30 mouse cellular contexts compared by ENCODE assay signal in the genomic region with DNA sequence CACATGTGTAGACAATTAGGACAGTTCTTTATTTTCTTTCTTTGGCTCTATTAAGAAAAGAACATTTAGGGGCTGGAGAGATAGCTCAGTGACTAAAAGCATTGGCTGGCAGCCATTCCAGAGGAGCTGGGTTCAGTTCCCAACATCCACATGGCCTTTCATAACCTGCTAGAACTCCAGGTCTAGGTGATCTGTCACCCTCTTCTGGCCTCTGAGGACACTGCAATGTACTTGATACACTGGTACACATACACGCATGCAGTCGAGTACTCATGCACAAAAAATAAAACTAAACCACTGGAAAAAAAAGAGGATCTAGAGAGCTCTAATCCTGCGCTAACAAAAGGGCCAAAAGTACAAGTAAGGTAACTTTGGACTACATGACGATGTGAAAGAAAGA.
DNase-seq lines count a peak whose midpoint lies in the region; ATAC-seq and TF ChIP-seq lines count a peak whose summit lies in the region.
"Had no signal": no experiment of that assay in that cellular context is flagged by ENCODE, and none has a peak within 500 bp of the region (broad histone marks: within the 10 kb centered on the region; RNA-seq: fewer than 3 reads in every experiment).

No protein-coding gene starts in this region.

- DNase-seq in liver, embryonic 14.5 days (ENCODE audit: low read depth in 3 of 3, low spot score in 3 of 3), result no peak
- DNase-seq in 416B (ENCODE audit: low read depth) (peak; percentile 24), A20 (ENCODE audit: low read depth, low spot score) (peak; percentile 10), ZHBTc4 (ENCODE audit: low read depth, low spot score) (peak; percentile 36)
- no peak for DNase-seq in cerebellum, adult 2 months
- DNase-seq in layer of hippocampus, adult 18-20 months (ENCODE audit: low spot score in 2 of 2), result no peak
- DNase-seq: adrenal gland, postnatal 14 days; cerebellum, adult 8-10 months; gastrocnemius, postnatal 25 days; heart, adult 18-20 months; heart, postnatal 14 days; kidney, adult 2 months; kidney, postnatal 14 days; layer of hippocampus, postnatal 36 days; liver, embryonic 13.5 days; lung, postnatal 10 days; right cerebral cortex, adult 18-20 months; right cerebral cortex, postnatal 4 days; thymus, adult 18-20 months; thymus, postnatal 36 days had no signal

- H3K4me2 ChIP-seq in liver, embryonic 14.5 days (ENCODE audit: low read depth), result no peak overlapping the region
- H3K4me2 ChIP-seq in liver, embryonic 12.5 days, result no peak overlapping the region
- H3K4me2 ChIP-seq: forebrain, embryonic 15.5 days; heart, embryonic 13.5 days; limb, embryonic 12.5 days; liver, embryonic 13.5 days; midbrain, embryonic 13.5 days; neural tube, embryonic 13.5 days had no signal

- H3K27me3 ChIP-seq in liver, embryonic 14.5 days (ENCODE audit: control insufficient read depth, insufficient read depth, low read length), result no peaks in the 10 kb centered on the region
- H3K27me3 ChIP-seq in liver, embryonic 12.5 days (replicated peaks), result no peaks in the 10 kb centered on the region
- H3K27me3 ChIP-seq in cerebellum, adult 2 months (ENCODE audit: control insufficient read depth, insufficient read depth, low read length), result no peaks in the 10 kb centered on the region
- H3K27me3 ChIP-seq: forebrain, embryonic 15.5 days; limb, embryonic 12.5 days; liver, embryonic 13.5 days; midbrain, embryonic 13.5 days; neural tube, embryonic 13.5 days had no signal

- peaks cover 72% of the 10 kb centered on the region for H3K36me3 ChIP-seq in liver, embryonic 14.5 days (replicated peaks; ENCODE audit: control insufficient read depth, insufficient read depth, low read depth)
- peaks cover 98% of the 10 kb centered on the region for H3K36me3 ChIP-seq in liver, embryonic 12.5 days
- H3K36me3 ChIP-seq: limb, embryonic 12.5 days had no signal

- H3K4me3 ChIP-seq in liver, embryonic 14.5 days (ENCODE audit: insufficient read depth in 1 of 2, low read depth in 2 of 2, low read length in 2 of 2), result no peak overlapping the region
- no peak overlapping the region for H3K4me3 ChIP-seq in liver, embryonic 12.5 days
- no peak overlapping the region for H3K4me3 ChIP-seq in cerebellum, adult 2 months (replicated peaks; ENCODE audit: insufficient read depth, low read depth, low read length)
- H3K4me3 ChIP-seq: embryonic facial prominence, embryonic 10.5 days; forebrain, embryonic 15.5 days; heart, embryonic 13.5 days; layer of hippocampus, adult 2 months; limb, embryonic 12.5 days; liver, embryonic 13.5 days; midbrain, embryonic 13.5 days; myocyte; neural tube, embryonic 13.5 days had no signal

- H3K4me1 ChIP-seq in liver, embryonic 14.5 days (replicated peaks; ENCODE audit: control insufficient read depth in 2 of 2, insufficient read depth in 2 of 2, low read length in 1 of 2), result no peaks in the 10 kb centered on the region
- no peaks in the 10 kb centered on the region for H3K4me1 ChIP-seq in liver, embryonic 12.5 days
- no peaks in the 10 kb centered on the region for H3K4me1 ChIP-seq in cerebellum, adult 2 months (ENCODE audit: control insufficient read depth, insufficient read depth, low read length)
- H3K4me1 ChIP-seq: embryonic facial prominence, embryonic 10.5 days; forebrain, embryonic 15.5 days; liver, embryonic 13.5 days; midbrain, embryonic 13.5 days had no signal

- H3K9me3 ChIP-seq in liver, embryonic 14.5 days (ENCODE audit: control insufficient read depth, low read length), result no peaks in the 10 kb centered on the region
- H3K9me3 ChIP-seq in liver, embryonic 12.5 days (replicated peaks), result no peaks in the 10 kb centered on the region
- H3K9me3 ChIP-seq: embryonic facial prominence, embryonic 10.5 days; forebrain, embryonic 15.5 days; G1E; heart, embryonic 13.5 days; limb, embryonic 12.5 days; liver, embryonic 13.5 days; midbrain, embryonic 13.5 days; neural tube, embryonic 13.5 days had no signal

- no peak overlapping the region for H3K9ac ChIP-seq in liver, embryonic 14.5 days (replicated peaks)
- no peak overlapping the region for H3K9ac ChIP-seq in liver, embryonic 12.5 days
- H3K9ac ChIP-seq: forebrain, embryonic 15.5 days; heart, embryonic 13.5 days; limb, embryonic 12.5 days; liver, embryonic 13.5 days; midbrain, embryonic 13.5 days; neural tube, embryonic 13.5 days had no signal

- 91% methylated on average over 4 of the region's 4 CpGs for WGBS in liver, embryonic 14.5 days (ENCODE audit: insufficient replicate concordance)
- WGBS in liver, embryonic 12.5 days (ENCODE audit: insufficient replicate concordance), result 89% methylated on average over 4 of the region's 4 CpGs
- 95% methylated on average over 4 of the region's 4 CpGs for WGBS in cerebellum, adult 2 months

- no peak for TF ChIP-seq EP300 in liver, embryonic 14.5 days (IDR thresholded peaks at IDR 0.05; ENCODE audit: low read depth)

- peak; percentile 35 for TF ChIP-seq CTCF in liver, embryonic 14.5 days (IDR thresholded peaks at IDR 0.05; ENCODE audit: low read depth)
- TF ChIP-seq CTCF in cerebellum, adult 2 months (IDR thresholded peaks at IDR 0.05; ENCODE audit: borderline replicate concordance, insufficient read depth, low read depth, low read length), result no peak

- H3K27ac ChIP-seq in liver, embryonic 14.5 days, result no peak overlapping the region
- no peak overlapping the region for H3K27ac ChIP-seq in liver, embryonic 12.5 days
- no peak overlapping the region for H3K27ac ChIP-seq in cerebellum, adult 2 months (ENCODE audit: insufficient read depth, low read length)
- H3K27ac ChIP-seq: embryonic facial prominence, embryonic 10.5 days; forebrain, embryonic 15.5 days; heart, embryonic 13.5 days; layer of hippocampus, adult 2 months; limb, embryonic 12.5 days; liver, embryonic 13.5 days; midbrain, embryonic 13.5 days; neural tube, embryonic 13.5 days had no signal

- no peak for TF ChIP-seq POLR2A in cerebellum, adult 2 months (IDR thresholded peaks at IDR 0.05; ENCODE audit: borderline replicate concordance, insufficient read depth, low read length)

- ATAC-seq in liver, embryonic 14.5 days (ENCODE audit: insufficient read depth), result no peak
- no peak for ATAC-seq in liver, embryonic 12.5 days
- ATAC-seq: forebrain, embryonic 15.5 days; midbrain, embryonic 13.5 days had no signal

Comparison
In these comparisons a context has a peak if more than half of its experiments do, and no peak if none do; other contexts are left out.
1. DNase-seq: peak in 416B (single experiment), A20 (single experiment) and ZHBTc4 (single experiment); none in liver, embryonic 14.5 days (0 of 3), cerebellum, adult 2 months (0 of 2) and layer of hippocampus, adult 18-20 months (0 of 2).